Mouse (Mus musculus): ENCODE results near the gene Lrrc4.
A peak's percentile ranks its signal among the peaks of the same experiment; 100 is the strongest.

Gene Lrrc4

GRCm38 (mm10) chr6:28823802-28824201, 7.7 kb downstream of the Lrrc4 start:
- DNase-seq (ENCODE audit: low spot score): peak; percentile 37

- no peak for DNase-seq (ENCODE audit: low spot score)
Observed at GRCm38 (mm10) chr6:28823375-28823774, 8.2 kb downstream of the Lrrc4 start.

DNA sequence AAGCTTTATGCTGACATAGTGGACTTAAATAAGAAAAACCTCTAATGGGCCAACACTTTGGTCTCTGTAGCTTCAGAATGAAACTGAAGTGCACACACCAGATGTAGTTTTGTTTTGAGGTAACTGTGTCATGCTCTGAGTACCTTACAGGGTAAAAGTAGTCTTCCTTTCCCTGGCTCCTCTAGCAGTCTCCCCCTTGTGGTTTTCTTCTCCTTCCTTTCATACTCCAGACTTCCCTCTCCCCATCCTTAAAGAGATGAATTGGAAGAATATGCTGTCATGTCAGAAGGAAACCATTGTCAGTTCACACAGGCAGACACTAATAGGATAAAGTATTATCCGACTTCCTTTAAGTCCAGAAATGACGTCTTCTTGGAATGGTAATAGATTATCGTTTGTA, 9.3 kb downstream of the Lrrc4 start:
- no peak for DNase-seq (ENCODE audit: low spot score)

DNA sequence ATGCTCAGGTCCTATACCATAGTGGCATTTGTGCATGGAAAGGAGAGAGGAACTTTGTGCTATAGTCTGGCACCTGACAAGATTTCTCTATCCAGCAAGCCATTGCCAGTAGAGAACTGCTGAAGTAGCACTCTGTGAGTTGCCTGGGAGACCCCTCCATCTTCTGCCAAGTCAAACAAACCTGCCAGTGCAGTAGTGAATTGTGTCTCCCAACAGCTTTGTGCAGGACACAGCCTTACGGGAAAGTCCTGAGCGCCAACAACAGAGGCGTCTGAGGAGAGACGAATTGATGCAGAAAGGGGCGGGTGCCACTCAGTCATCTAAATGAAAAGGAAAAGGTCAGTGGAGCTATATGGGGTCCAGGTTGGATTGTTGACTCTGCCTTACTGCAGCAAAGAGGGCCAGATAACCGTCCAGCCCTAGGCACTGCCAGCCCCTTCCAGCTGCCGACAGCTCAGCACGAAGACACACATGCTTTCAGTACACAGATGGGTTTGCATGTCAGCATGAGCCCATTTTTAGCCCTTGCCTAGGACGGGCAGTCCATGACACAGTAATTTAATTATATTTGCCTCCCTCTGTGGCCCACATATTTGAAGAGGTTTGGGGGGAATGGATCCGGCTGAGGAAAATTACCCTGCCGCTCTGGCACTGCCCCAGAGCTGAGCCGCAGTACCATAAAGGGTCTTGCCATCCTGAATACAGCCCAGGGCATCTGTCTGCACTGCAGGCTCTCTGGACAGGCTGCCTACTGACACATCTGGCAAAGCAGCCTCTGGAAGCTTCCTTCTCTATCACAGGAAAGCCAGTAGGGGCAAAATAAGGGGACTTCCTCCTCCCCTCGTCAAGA, 11.8 kb downstream of the Lrrc4 start:
- no peak for DNase-seq (ENCODE audit: low spot score)

DNA sequence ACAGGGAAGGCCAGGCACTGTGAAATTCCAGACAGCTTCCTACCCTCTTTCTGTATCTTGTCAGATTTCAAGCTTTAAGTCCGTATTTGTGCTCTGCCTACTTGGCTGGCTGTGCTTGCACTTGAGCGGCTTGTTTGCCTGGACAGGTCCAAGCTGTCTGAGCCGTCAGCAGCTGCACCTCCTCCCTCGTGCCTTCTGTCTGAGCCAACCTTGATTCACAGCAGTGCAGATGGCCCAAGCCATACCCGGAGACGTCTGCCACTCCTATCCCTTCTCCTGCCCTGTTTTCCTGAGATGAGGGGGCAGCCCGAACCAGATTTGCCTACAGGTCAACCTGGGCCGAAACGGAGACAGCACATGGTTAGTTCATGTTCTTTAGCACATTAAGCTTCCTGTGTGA, 14.5 kb downstream of the Lrrc4 start:
- DNase-seq (ENCODE audit: low spot score): no peak

GRCm38 (mm10) chr6:28814895-28815294, 16.7 kb downstream of the Lrrc4 start:
- no peak for DNase-seq (ENCODE audit: low spot score)

- no peak for DNase-seq (ENCODE audit: low spot score)
Observed at GRCm38 (mm10) chr6:28813057-28813456, 18.5 kb downstream of the Lrrc4 start.

- no peak for DNase-seq (ENCODE audit: low spot score)
Observed at GRCm38 (mm10) chr6:28804751-28805150, 26.8 kb downstream of the Lrrc4 start.

DNA sequence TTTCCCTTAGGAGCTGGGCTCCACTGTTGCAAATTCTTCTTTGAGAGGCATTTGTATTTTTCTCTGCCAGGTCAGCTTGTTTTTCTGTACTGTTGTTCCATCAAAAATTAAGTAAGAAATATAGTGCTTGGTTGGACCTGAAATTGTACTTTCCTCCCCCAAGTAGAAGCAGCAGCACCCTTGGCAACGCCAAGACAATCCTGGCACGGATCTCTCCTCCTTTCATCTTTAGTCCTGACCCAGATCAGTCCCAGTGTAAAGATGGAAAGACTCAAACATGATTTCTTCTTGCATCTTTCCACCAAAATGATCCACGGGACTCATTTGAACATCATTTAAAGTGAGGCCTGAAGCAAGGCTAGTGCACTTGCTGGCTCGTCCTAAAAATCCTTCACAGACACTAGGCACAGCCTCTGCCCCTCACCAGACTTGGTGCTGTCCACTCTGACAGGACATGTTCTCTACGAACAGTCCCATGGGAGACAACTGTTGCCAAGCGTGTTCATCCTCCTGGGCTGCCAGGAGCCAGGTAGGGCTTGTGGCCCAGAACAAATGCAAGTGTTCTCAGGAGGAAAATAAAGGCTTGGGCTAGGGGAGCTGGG, 27.8 kb downstream of the Lrrc4 start:
- no peak for DNase-seq (ENCODE audit: low spot score)

- no peak for DNase-seq (ENCODE audit: low spot score)
Observed at GRCm38 (mm10) chr6:28800976-28801375, 30.6 kb downstream of the Lrrc4 start.

DNA sequence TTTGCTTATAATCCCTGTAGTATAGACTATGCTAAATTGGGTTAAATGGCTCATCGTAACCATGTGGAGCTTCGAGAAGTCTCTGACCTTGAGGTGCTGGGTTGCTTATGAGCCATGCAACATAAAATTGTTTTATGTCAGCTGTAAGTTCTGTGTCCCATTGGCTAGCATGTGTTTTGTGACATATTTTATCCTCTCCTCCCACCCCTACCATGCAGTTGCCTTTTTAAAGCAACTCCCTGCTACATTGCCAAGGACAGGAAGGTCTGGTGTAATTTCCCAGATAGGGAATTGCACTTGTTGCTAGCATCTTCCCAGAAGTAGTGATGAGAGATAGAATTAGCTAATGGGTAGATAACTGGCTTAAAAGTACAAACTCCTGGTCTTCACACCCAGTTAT, 31.7 kb downstream of the Lrrc4 start:
- DNase-seq (ENCODE audit: low spot score): no peak

GRCm38 (mm10) chr6:28795792-28796515, 35.6 kb downstream of the Lrrc4 start:
- no peak for DNase-seq (ENCODE audit: low spot score)

- DNase-seq (ENCODE audit: low spot score): no peak
Observed at GRCm38 (mm10) chr6:28795380-28795779, 36.2 kb downstream of the Lrrc4 start.

DNA sequence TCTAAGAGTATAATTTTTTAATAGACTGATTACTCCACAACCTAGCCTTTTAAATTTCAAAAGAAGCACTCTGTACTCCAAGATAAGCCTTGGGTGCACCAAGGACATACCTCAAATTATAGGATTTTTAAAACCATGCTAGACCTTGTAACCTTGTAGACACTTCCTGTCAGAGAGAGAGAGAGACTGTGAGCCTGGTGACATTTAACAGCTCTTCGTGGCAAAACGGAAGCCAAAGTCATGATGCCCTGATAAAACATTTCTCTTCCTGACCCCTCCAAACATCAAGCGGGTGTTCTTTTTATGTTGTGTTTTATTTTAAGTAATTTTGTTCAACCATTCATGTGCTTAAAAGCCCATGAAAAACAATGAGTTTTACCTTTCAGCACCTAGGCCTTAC, 39.7 kb downstream of the Lrrc4 start:
- DNase-seq (ENCODE audit: low spot score): no peak

DNA sequence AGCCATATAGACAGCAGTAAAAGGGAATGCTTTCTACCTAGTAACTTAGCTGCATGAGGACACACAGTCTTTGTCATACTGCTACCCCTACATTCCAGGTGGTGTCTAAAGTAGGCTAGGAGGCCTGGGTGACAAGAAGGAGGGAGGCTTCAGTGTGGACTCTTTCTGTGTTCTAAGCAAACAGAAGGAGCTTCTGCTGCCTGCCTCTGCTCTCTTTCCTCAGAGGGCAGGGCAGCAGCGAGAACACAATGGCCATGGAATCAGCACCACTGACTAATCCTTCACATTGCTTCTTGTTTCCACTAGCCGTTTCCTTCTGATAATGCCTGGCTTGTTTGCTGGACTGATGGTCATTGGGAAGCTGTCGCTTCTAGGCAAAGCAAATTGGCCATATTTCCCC, 40.4 kb downstream of the Lrrc4 start:
- DNase-seq (ENCODE audit: low spot score): no peak

DNA sequence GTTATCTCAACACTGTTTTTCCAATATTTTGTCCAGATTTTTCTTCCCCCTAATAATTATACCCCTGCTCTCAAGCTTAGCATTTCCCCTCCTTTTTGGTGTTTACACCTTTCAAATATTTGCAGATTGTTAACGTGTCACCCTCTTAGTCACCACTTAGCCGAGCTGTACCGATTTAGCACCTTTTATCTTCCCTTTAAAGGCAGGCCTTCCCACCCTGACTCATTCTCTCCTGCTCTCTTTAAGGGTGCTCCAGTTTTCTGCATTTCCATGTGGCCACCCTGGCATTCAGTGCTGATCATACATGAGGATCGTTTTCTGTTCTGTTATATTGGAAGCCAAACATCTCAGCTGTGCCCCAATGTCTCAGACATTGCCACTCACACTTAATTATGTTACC, 41.9 kb downstream of the Lrrc4 start:
- no peak for DNase-seq (ENCODE audit: low spot score)

- no peak for DNase-seq (ENCODE audit: low spot score)
Observed at GRCm38 (mm10) chr6:28787133-28787532, 44.4 kb downstream of the Lrrc4 start.

DNA sequence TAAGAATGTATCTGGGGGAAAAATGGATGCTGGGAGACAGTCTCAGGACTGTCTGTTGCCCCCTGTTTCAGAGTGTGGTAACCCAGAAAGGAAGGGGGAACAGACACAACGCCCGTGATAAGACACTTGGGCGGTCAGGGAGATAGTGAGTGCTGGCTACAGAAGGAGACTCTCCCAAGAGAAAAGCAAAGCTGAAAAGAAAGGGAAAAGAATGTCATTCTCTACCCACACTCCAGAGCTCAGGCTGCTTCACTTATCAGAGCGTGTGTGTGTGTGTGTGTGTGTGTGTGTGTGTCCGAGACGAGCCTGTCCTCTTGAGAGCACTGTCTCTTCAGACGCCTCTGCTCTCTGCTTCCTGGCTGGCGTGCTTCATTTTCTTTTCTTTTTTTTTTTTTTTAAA, 45.8 kb downstream of the Lrrc4 start:
- DNase-seq (ENCODE audit: low spot score): no peak

- DNase-seq (ENCODE audit: low spot score): no peak
Observed at GRCm38 (mm10) chr6:28783953-28784352, 47.6 kb downstream of the Lrrc4 start.

- no peak for DNase-seq (ENCODE audit: low spot score)
Observed at GRCm38 (mm10) chr6:28783082-28783647, 48.4 kb downstream of the Lrrc4 start.

GRCm38 (mm10) chr6:28781696-28782095, 49.9 kb downstream of the Lrrc4 start:
- DNase-seq (ENCODE audit: low spot score): no peak

DNA sequence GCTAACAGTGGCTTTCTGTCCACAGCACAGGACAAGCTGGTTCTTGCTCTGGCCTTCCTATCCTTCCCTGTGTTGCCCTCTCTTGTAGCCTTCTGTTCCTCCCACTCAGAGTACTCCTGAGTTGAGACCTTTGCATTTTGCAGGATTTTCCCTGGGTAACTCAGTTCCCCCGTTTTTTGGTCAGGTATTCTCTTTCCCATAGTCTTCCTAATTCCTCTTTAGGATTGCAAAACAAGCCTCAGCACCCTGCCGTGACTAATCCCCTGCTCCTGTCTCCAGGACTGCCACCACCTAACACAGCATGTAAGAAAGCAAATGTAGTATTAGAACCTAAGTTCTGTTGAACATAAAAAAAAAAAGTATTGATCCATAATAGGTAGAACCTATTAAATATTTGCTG, 60.2 kb downstream of the Lrrc4 start:
- DNase-seq (ENCODE audit: low spot score): no peak
